Mouse (Mus musculus) thymus, postnatal 4 days (tissue): ENCODE results near the gene Slc12a8.

Experiments
- DNase-seq: peaks from one replicate; pipeline ENCODE4 v3.0.0; 2021

Slc12a8 gene

GRCm38 (mm10) chr16:33621836-33622235, 104.7 kb downstream of the Slc12a8 start:
- DNase-seq = no peak

- DNase-seq = no peak
Observed at GRCm38 (mm10) chr16:33624586-33624985, 107.5 kb downstream of the Slc12a8 start.

DNA sequence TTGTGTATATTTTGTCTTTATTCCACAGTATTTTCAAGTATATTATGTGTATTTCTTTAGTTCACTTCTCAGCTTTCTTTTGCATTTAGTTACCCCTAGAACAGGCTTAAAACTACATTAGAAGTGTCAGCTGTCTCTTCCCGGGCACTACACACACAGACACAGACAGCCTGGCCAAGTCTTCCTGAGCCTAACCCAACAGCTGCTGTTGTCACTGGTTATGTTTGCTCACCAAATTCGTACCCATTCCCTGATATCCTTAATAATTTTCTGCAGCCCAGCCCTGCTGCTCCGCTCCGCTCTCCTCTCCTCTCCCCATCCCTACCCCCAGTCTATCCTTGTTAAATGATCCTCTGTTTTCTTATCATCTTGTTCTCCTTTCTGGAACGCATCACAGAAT, 112.4 kb downstream of the Slc12a8 start:
- no peak for DNase-seq

- no peak for DNase-seq
Observed at GRCm38 (mm10) chr16:33635836-33636595, 118.9 kb downstream of the Slc12a8 start.

GRCm38 (mm10) chr16:33641779-33642178, 124.7 kb downstream of the Slc12a8 start:
- no peak for DNase-seq

DNA sequence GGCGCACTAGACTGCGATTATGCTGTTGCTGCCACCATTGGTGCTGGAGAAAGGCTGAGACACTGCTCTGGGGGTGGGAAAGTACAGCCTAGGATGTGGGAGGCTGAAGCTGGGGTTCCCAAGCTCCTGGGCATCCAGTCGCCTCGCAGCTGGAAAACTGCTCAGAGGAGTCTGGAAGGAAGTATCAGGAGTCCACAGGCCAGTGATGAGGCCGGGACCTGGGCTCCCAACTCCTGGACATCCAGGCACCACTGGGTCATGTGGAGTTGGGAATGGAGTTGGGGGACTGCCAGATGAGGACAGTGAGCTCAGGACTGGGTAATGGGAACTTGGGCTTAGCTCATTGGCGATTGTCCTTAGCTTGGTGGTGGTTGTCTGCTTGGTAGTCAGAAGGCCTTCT, 136.0 kb downstream of the Slc12a8 start:
- no peak for DNase-seq

- no peak for DNase-seq
Observed at GRCm38 (mm10) chr16:33655443-33655842, 138.3 kb downstream of the Slc12a8 start.

DNA sequence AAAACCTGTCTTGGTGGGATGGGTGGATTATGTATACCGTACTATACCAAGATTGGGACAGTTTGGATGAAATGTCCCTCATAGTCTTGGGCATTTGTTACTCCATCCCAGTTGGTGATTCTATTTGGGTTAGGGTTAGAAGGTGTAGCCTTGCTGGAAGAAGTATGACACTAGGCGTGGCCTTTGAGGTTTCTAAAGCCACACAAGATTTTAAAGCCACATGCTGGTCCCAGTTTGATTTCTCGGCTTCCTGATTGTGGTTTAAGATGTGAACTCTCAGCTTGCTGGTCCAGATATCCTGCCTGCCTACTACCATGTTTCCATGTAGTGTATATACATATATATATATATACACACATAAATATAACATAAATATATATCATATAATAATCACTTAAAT, 140.1 kb downstream of the Slc12a8 start:
- DNase-seq = no peak

DNA sequence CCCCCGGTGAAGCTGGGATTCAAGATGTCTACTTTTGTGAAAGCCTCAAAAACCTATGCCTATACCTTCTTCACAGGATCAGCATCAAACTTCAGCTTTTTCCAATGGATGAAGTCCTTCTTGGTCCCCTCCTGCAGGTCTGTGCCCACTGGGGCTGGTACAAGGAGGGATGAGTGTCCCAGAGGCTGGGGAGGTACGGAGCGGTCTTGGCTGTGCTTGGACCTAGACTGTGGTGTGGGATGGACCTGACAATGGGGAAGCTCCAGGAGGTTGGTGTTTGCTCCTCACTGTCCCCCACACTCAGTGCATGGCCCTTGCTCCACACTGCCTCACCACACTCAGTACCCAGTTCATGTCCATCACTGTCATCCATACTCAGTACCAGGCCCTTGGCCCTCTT, 141.0 kb downstream of the Slc12a8 start:
- no peak for DNase-seq

DNA sequence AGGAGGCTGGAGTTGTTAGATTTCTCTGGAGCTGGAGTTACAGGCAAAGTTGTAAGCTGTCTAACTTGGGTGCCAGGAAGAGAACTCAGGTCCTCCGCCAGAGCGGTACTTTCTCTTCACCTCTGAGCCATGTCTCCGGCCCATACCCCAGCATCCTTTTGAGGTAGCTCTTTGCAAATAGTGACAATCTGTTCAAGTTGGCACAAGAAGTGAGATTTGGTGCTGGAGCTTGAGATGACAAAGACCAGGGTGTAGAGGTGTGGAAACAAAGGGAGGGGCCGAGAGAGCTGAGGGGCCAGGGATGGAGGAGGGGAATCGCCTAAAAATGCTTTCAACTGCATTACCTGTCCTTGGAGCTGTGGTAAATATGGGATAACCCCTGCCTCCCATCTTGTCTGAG, 142.4 kb downstream of the Slc12a8 start:
- DNase-seq = no peak

GRCm38 (mm10) chr16:33660125-33660524, 143.0 kb downstream of the Slc12a8 start:
- DNase-seq = no peak

DNA sequence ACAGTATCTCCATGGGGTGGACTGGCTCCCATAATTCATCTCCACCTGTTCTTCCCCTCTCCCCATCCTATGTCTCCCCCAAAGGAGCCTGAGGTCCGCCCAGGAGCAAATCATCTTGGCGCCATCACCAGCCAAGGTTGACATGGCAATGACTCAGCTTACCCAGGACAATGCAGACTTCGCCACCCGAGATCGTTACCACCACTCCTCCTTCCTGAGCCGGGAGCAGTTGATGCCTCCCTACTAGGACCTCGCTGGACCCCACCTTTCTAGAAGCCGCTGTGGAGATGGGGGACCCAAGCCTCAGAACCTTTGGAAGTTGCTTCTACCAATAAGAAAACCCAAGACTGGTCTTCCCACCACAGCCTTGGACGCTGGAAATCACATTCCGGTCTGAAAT, 145.7 kb downstream of the Slc12a8 start:
- no peak for DNase-seq

GRCm38 (mm10) chr16:33666226-33666625, 149.1 kb downstream of the Slc12a8 start:
- no peak for DNase-seq

- DNase-seq = no peak
Observed at GRCm38 (mm10) chr16:33666985-33667538, 149.9 kb downstream of the Slc12a8 start.

GRCm38 (mm10) chr16:33668448-33668847, 151.3 kb downstream of the Slc12a8 start:
- DNase-seq = no peak

- no peak for DNase-seq
Observed at GRCm38 (mm10) chr16:33669072-33669471, 151.9 kb downstream of the Slc12a8 start.

DNA sequence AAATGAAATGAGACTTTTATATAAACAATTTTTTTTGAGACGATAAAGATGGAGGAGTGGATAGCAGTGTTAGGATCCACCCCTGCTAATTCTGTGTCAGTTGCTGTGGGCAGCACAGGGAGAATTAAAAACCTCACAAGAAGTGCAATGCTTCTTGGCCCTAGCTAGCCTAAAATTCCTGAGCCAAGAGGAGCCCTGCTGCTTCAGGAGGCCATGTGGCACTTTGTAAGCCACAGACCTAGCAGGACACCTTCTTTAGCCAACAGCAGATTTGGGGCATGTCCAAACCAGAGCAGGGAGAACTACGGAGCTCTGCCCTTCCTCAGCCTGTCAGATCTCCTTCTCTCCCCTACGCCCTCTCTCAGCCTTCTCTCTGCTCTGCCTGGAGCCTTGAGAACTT, 153.2 kb downstream of the Slc12a8 start:
- no peak for DNase-seq

GRCm38 (mm10) chr16:33670933-33671332, 153.8 kb downstream of the Slc12a8 start:
- no peak for DNase-seq

DNA sequence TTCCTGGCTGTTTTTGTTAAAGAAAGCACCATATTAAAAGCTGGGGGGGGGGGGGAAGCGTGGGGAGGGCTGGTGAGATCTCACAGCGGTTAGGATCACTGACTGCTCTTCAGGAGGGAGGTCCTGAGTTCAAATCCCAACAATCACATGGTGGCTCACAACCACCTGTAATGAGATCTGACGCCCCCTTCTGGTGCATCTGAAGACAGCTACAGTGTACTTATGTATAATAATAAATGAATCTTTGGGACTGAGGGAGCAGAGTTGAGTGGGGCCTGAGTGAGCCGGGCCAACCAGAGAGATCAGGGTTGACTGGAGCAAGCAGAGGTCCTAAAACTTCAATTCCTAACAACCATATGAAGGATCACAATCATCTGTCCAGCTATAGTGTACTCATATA, 155.1 kb downstream of the Slc12a8 start:
- DNase-seq = no peak

- DNase-seq = no peak
Observed at GRCm38 (mm10) chr16:33672643-33673042, 155.5 kb downstream of the Slc12a8 start.

GRCm38 (mm10) chr16:33673530-33674109, 156.5 kb downstream of the Slc12a8 start:
- DNase-seq = no peak

GRCm38 (mm10) chr16:33675151-33675847, 158.2 kb downstream of the Slc12a8 start:
- no peak for DNase-seq

GRCm38 (mm10) chr16:33675848-33676184, 158.7 kb downstream of the Slc12a8 start:
- DNase-seq = no peak
